Comparison of ENCODE assay signal across 15 mouse cellular contexts in the genomic region with DNA sequence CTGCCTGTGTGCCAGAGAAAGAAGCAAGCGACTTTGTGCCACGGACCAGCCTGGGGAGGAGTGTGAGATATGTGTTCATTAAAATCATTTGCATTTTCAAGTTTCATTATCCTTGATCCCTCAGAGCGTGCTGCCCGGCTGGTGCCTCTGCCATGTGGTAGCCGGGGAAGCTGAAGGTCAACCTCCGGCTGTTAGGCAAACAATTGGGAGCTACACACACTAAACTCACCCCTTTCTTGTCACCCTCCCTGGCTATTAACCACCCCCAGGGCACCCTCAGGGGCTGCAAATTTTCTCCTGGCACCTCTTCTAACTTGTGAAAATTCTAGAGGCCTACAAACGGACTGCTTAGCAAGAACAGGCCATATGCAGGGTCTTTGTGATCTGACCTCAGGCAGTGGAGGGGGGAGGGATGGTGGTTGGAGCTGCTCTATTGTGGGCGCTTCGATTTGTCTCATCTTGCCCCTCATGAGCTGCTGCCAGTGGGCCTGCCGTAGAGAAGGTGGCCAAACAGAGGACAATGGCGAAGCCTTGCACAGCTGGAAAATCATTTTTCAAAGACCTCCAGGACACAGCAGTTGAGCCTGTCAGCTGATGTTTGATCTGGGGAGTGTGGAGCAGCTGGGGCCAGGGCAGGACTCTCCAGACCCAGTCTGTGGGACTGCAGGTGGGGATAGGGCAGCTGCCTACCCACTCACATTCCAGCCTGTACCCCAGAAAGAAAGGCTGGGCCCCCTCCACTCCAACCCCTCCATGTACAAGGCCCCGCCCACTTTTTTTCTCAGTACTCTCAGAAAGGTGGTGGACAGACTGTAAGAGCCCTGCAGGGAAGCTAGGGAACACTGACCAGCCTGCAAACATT. TPM values are rescaled to one million over a fixed set of nuclear protein-coding genes. Genes with fewer than 3 reads are reported as not detected.
DNase-seq lines count a peak whose midpoint lies in the region; ATAC-seq lines count a peak whose summit lies in the region.
"Had no signal": no experiment of that assay in that cellular context is flagged by ENCODE, and none has a peak within 500 bp of the region (broad histone marks: within the 10 kb centered on the region; RNA-seq: fewer than 3 reads in every experiment).

No protein-coding gene starts in this region.

- ATAC-seq in embryonic facial prominence, embryonic 11.5 days (replicated peaks; ENCODE audit: insufficient number of reproducible peaks, low FRiP score, low TSS enrichment, low read depth), result peak; percentile 48
- peak; percentile 43 for ATAC-seq in forebrain, embryonic 16.5 days
- peak; percentile 54; the same call in 1 of the 2 replicates for ATAC-seq in neural tube, embryonic 13.5 days (ENCODE audit: low read depth)
- no peak for ATAC-seq in cerebellum, adult (ENCODE audit: insufficient number of reproducible peaks, low FRiP score, low TSS enrichment)

- WGBS in embryonic facial prominence, embryonic 11.5 days, result 57% methylated on average over 12 of the region's 12 CpGs
- 46% methylated on average over 12 of the region's 12 CpGs for WGBS in forebrain, embryonic 16.5 days
- 42% methylated on average over 12 of the region's 12 CpGs for WGBS in neural tube, embryonic 13.5 days

- DNase-seq in embryonic facial prominence, embryonic 11.5 days (ENCODE audit: low spot score), result no peak
- DNase-seq in mesoderm, embryonic 11.5 days (ENCODE audit: low read depth, low spot score), result peak; percentile 27
- no peak for DNase-seq in cerebellum, adult 11-12 months
- DNase-seq in ovary, postnatal 14 days (ENCODE audit: low spot score), result no peak
- DNase-seq: cerebellum, postnatal 25 days; heart, adult 2 months; kidney, adult 2 months; thymus, postnatal 36 days had no signal

- H3K4me2 ChIP-seq in embryonic facial prominence, embryonic 11.5 days (ENCODE audit: low read depth, low read length), result no peak overlapping the region
- H3K4me2 ChIP-seq in forebrain, embryonic 16.5 days (ENCODE audit: low read length), result no peak overlapping the region
- no peak overlapping the region for H3K4me2 ChIP-seq in neural tube, embryonic 13.5 days
- H3K4me2 ChIP-seq: liver, embryonic 15.5 days; stomach, embryonic 15.5 days had no signal

- no peaks in the 10 kb centered on the region for H3K9me3 ChIP-seq in embryonic facial prominence, embryonic 11.5 days (replicated peaks; ENCODE audit: control insufficient read depth, low read length)
- H3K9me3 ChIP-seq in forebrain, embryonic 16.5 days (ENCODE audit: control insufficient read depth, low read length), result no peaks in the 10 kb centered on the region
- no peaks in the 10 kb centered on the region for H3K9me3 ChIP-seq in neural tube, embryonic 13.5 days
- H3K9me3 ChIP-seq: liver, embryonic 15.5 days; stomach, embryonic 15.5 days had no signal

- no peaks in the 10 kb centered on the region for H3K27me3 ChIP-seq in embryonic facial prominence, embryonic 11.5 days (ENCODE audit: control insufficient read depth, insufficient read depth, low read length)
- no peaks in the 10 kb centered on the region; the same call in 1 of the 2 replicates for H3K27me3 ChIP-seq in forebrain, embryonic 16.5 days (replicated peaks; ENCODE audit: control insufficient read depth, insufficient read depth, low read length)
- peaks cover 12% of the 10 kb centered on the region; the same call in 1 of the 2 replicates for H3K27me3 ChIP-seq in neural tube, embryonic 13.5 days
- H3K27me3 ChIP-seq: CH12.LX; liver, embryonic 15.5 days; stomach, embryonic 15.5 days had no signal

- no peak overlapping the region for H3K4me3 ChIP-seq in embryonic facial prominence, embryonic 11.5 days (ENCODE audit: low read depth, low read length)
- no peak overlapping the region for H3K4me3 ChIP-seq in forebrain, embryonic 16.5 days (replicated peaks; ENCODE audit: low read length)
- no peak overlapping the region for H3K4me3 ChIP-seq in neural tube, embryonic 13.5 days
- H3K4me3 ChIP-seq: heart, adult 2 months; liver, embryonic 15.5 days; stomach, embryonic 15.5 days had no signal

- no peaks in the 10 kb centered on the region for H3K36me3 ChIP-seq in embryonic facial prominence, embryonic 11.5 days (replicated peaks; ENCODE audit: control insufficient read depth, insufficient read depth, low read depth, low read length)
- no peaks in the 10 kb centered on the region for H3K36me3 ChIP-seq in forebrain, embryonic 16.5 days (ENCODE audit: control insufficient read depth, insufficient read depth)
- H3K36me3 ChIP-seq in neural tube, embryonic 13.5 days, result no peaks in the 10 kb centered on the region
- H3K36me3 ChIP-seq: liver, embryonic 15.5 days; stomach, embryonic 15.5 days had no signal

- no peaks in the 10 kb centered on the region; the same call in 1 of the 2 replicates for H3K4me1 ChIP-seq in embryonic facial prominence, embryonic 11.5 days (ENCODE audit: control insufficient read depth, insufficient read depth, low read length)
- peaks cover 6% of the 10 kb centered on the region for H3K4me1 ChIP-seq in forebrain, embryonic 16.5 days (replicated peaks; ENCODE audit: control insufficient read depth, insufficient read depth, low read length)
- H3K4me1 ChIP-seq in neural tube, embryonic 13.5 days (replicated peaks), result peaks cover 27% of the 10 kb centered on the region
- H3K4me1 ChIP-seq: liver, embryonic 15.5 days; stomach, embryonic 15.5 days had no signal

- no peak overlapping the region for H3K9ac ChIP-seq in embryonic facial prominence, embryonic 11.5 days (replicated peaks; ENCODE audit: low read length)
- no peak overlapping the region for H3K9ac ChIP-seq in forebrain, embryonic 16.5 days (replicated peaks; ENCODE audit: low read depth, low read length)
- no peak overlapping the region for H3K9ac ChIP-seq in neural tube, embryonic 13.5 days
- H3K9ac ChIP-seq: liver, embryonic 15.5 days; stomach, embryonic 15.5 days had no signal

- H3K27ac ChIP-seq in embryonic facial prominence, embryonic 11.5 days (replicated peaks; ENCODE audit: low read depth, low read length), result no peak overlapping the region
- H3K27ac ChIP-seq in forebrain, embryonic 16.5 days (ENCODE audit: low read length), result no peak overlapping the region
- H3K27ac ChIP-seq in neural tube, embryonic 13.5 days (replicated peaks), result no peak overlapping the region
- H3K27ac ChIP-seq: heart, adult 2 months; liver, embryonic 15.5 days; macrophage; stomach, embryonic 15.5 days had no signal

RNA-seq across cellular contexts. Expression of gene Barhl2, which starts 44.9 kb away (rescaled TPM):
- polyA plus RNA-seq in embryonic facial prominence, embryonic 11.5 days (2014; fragmentation: Nextera tagmentation; extraction: Ambion mirVana), result 0.08 TPM in 2 replicates
- polyA plus RNA-seq in forebrain, embryonic 16.5 days (2015; fragmentation: Nextera tagmentation; extraction: Ambion mirVana), result 0.47 and 1.6 TPM in 2 replicates
- 2.3 and 2.9 TPM in 2 replicates for polyA plus RNA-seq in neural tube, embryonic 13.5 days (2015; fragmentation: Nextera tagmentation; extraction: Ambion mirVana)
- polyA plus RNA-seq: heart, adult 2 months; kidney, adult 2 months; liver, embryonic 15.5 days; macrophage; stomach, embryonic 15.5 days had no signal
